Mouse (Mus musculus) CH12.LX (cell line): ENCODE measurements around the gene Tdp1.

Experiments
- CTCF ChIP-seq, 2 experiments: IDR thresholded peaks in 1 of 2; conservative IDR thresholded peaks in 1 of 2; 2 replicates each; pipeline ENCODE4 v1.5.1; 2011 to 2012; ENCODE audit warnings: low read depth in 2 of 2, low read length in 2 of 2, improper control_type of control experiment in 1 of 2, inconsistent platforms in 1 of 2, mild to moderate bottlenecking in 1 of 2, moderate library complexity in 1 of 2
- USF1 ChIP-seq: IDR thresholded peaks from 2 replicates; pipeline ENCODE4 v1.6.1; 2014; ENCODE audit warnings: low read depth, mild to moderate bottlenecking, inconsistent platforms, low read length, improper control_type of control experiment

DNA sequence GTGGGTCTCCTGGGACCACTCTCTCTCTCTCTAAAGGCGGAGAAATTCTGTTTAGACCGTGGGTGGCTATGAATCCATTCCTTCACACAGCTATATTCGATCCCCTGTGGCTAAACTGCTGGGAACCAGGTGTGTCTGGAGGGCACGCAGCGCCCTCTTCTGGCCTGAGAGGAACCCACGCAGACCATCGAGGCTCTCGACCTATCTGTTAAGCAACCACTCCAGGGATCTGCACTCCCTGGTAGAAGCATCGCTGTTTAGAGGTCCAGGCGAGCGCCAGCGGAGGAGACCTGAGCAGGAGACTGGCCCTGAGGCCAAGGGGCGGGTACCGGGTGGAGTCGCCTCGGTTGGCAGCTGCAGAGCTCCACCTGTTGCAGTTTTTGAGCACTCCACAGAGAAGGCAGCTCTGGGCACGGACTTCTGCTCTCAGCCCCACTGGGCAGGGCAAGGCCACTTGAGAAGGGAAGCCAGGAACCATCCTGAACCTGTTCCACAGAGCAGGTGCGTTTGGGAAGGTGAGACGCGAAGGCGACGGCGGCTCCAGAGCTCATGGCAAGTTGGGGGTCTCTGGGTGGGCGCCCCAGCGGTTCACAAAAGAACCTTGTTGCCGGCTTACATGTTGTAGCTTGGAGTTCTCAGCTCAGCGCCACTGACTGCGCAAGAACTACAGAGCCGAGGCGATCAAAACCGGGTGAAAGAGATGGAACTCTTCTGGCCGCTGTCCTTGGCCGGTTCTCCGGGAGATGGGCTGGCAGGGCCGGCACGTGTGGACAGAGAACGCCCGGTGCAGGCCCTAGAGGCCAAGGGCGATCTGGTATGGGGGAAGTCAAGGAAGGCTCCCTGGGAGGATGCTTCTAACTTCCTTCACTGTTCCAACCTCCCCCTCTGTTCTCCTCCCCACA is 80.2 kb downstream of the Tdp1 start, which contains the start of gene Kcnk13:
- peak; percentile 60 to 85; a peak in 3 of 4 replicates for TF ChIP-seq CTCF (conservative IDR thresholded peaks at IDR 0.05 in 1 of 2, IDR thresholded peaks at IDR 0.05 in 1 of 2; ENCODE audit: low read depth in 2 of 2, low read length in 2 of 2)
- no peak for TF ChIP-seq USF1
